Mouse (Mus musculus) embryonic facial prominence, embryonic 15.5 days (tissue): ENCODE measurements around the gene D930007J09Rik. TPM values are rescaled to one million over a fixed set of nuclear protein-coding genes. Genes with fewer than 3 reads are reported as not detected.

Source experiments
- ATAC-seq: fragments of 200-750 bp; cut with Nextera tagmentation; 2 replicates; pipeline ENCODE4 v1.8.0; 2017; ENCODE audit warnings: low read depth, moderate TSS enrichment; ENCODE audit not compliant: insufficient number of reproducible peaks, low FRiP score, low TSS enrichment
- H3K27ac ChIP-seq: fragments of 300-500 bp; sonication (generic); replicated peaks from 2 replicates; pipeline ENCODE4 v1.5.1; 2015; ENCODE audit warnings: mild to moderate bottlenecking, inconsistent platforms
- H3K27me3 ChIP-seq: fragments of 300-500 bp; sonication (generic); 2 replicates; pipeline ENCODE4 v1.6.1; 2015; ENCODE audit warnings: inconsistent platforms
- H3K36me3 ChIP-seq: fragments of 300-500 bp; sonication (generic); 2 replicates; pipeline ENCODE4 v1.6.1; 2015; ENCODE audit warnings: mild to moderate bottlenecking, inconsistent platforms
- H3K4me1 ChIP-seq: fragments of 300-500 bp; sonication (generic); 2 replicates; pipeline ENCODE4 v1.6.1; 2015; ENCODE audit warnings: inconsistent platforms
- H3K4me2 ChIP-seq: fragments of 300-500 bp; sonication (generic); replicated peaks from 2 replicates; pipeline ENCODE4 v1.6.1; 2015; ENCODE audit warnings: mild to moderate bottlenecking, inconsistent platforms
- H3K4me3 ChIP-seq: fragments of 300-500 bp; sonication (generic); replicated peaks from 2 replicates; pipeline ENCODE4 v1.5.1; 2015; ENCODE audit warnings: mild to moderate bottlenecking, inconsistent platforms
- H3K9ac ChIP-seq: fragments of 300-500 bp; sonication (generic); 2 replicates; pipeline ENCODE4 v1.6.1; 2015; ENCODE audit warnings: inconsistent platforms
- H3K9me3 ChIP-seq: fragments of 300-500 bp; sonication (generic); replicated peaks from 2 replicates; pipeline ENCODE4 v1.6.1; 2016; ENCODE audit warnings: inconsistent platforms
- WGBS: fragments of 180-500 bp; shearing (Covaris S2); methylation state at CpG from one replicate; pipeline ENCODE4 v1.1.7; 2015; 5-methylcytosine and 5-hydroxymethylcytosine counted together
- polyA plus RNA-seq: library from polyadenylated mRNA; unstranded; fragments of >200 nt; fragmentation: Nextera tagmentation; extraction: Ambion mirVana; gene quantifications from 2 replicates; pipeline ENCODE4 v1.2.1, GENCODE M21; 2015

D930007J09Rik gene
- polyA plus RNA-seq, 1 experiment from 2014 or later = not detected

DNA sequence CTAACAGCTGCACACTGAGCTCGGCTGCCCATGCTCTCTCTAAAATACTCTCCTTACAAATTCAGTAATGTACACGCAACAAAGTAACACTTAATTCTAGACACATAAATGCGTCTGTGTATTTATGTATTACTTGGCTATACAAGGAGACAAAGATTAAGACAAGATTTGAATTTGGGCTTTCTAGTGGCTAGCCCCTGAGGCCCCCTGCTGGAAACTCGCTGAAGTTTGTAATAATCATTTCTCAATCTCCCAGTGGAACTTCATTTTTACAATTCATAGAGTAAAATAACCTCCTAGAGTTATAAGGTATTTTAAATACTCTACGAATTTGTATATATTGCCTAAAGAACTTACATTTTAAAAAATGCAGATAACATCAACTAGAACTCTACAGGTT, 19.6 kb downstream of the D930007J09Rik start:
- 50% methylated on average over 5 of the region's 5 CpGs for WGBS
- ATAC-seq = no peak
- no peaks in the 10 kb centered on the region for H3K9me3 ChIP-seq
- H3K4me3 ChIP-seq = no peak overlapping the region
- no peaks in the 10 kb centered on the region for H3K4me1 ChIP-seq
- H3K9ac ChIP-seq = no peak overlapping the region
- no peaks in the 10 kb centered on the region for H3K36me3 ChIP-seq
- no peak overlapping the region for H3K4me2 ChIP-seq
- H3K27ac ChIP-seq = no peak overlapping the region
- H3K27me3 ChIP-seq = no peaks in the 10 kb centered on the region

DNA sequence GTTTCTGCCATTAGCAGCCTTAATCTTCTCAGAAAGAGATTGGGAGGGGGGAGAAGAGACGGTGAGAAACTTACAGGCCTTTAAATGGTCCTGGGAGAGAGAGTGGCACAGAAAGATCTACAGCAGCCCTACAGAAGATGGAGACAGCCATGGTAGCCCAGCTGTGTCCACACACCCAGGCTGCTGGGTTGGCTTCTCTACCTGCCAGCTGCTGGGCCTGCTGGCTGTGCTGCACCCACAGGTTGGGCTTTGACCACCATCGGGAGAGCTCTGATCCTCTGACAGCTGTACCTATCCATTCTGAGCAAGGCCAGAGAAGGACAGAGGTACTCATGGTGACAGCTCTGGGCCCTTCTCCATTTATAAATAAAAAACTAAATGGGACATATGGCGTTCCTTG, 23.8 kb downstream of the D930007J09Rik start:
- Histone ChIP-seq H3K9me3 (no peaks in the 10 kb centered on the region), H3K4me2 (no peak overlapping the region), H3K4me1 (peaks cover 6% of the 10 kb centered on the region; the same call in 1 of the 2 replicates), H3K27me3 (no peaks in the 10 kb centered on the region), H3K9ac (no peak overlapping the region), H3K27ac (no peak overlapping the region), H3K4me3 (no peak overlapping the region), H3K36me3 (no peaks in the 10 kb centered on the region)
- ATAC-seq = no peak
- 64% methylated on average over 3 of the region's 3 CpGs for WGBS

DNA sequence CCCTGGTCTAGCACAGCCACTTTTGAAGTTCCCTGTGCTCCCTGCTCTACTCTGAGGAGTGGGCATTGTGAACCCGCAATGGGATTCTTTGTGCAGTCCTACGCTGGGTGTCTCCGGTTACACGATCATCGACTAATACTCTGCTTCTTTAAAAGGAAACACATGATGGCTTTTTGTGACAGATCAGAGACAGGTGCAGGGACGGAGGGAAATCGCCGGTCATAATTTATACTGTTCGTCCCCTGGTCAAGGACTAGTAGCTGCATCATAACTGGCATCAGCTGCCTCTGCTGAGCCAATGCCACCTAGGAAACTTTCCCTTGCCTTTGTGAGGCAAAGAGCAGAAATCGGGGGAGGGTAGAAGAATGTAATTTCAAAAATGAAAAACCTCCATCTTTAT, 26.3 kb downstream of the D930007J09Rik start:
- peaks cover 6% of the 10 kb centered on the region; the same call in 1 of the 2 replicates for H3K4me1 ChIP-seq
- WGBS = 45% methylated on average over 10 of the region's 10 CpGs
- H3K9me3 ChIP-seq = no peaks in the 10 kb centered on the region
- 0 out of 2 replicates have a peak, but pooled peaks have one; percentile 43 for ATAC-seq
- no peak overlapping the region for H3K9ac ChIP-seq
- H3K4me3 ChIP-seq = no peak overlapping the region
- no peak overlapping the region for H3K27ac ChIP-seq
- no peaks in the 10 kb centered on the region for H3K36me3 ChIP-seq
- H3K4me2 ChIP-seq = no peak overlapping the region
- no peaks in the 10 kb centered on the region for H3K27me3 ChIP-seq

DNA sequence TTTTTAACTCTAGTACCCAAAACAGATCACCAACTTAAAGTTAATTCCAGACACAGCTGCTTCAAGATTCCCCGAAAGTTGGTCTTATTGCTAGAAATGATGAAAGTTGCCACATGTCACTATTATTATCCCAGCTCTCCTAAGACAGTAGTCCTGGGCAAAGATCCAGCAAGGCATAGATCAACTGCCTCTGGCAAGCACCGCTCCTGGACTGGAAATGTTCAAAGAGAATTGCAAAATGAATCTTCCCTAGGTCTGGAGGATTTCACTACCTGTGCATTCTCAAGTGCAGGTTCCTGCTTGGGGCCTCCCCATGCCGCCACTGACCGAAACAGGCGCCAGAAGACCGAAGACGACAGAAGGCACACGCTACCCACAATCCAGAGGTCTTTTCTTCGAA, 26.8 kb downstream of the D930007J09Rik start:
- Histone ChIP-seq H3K4me3 (0 out of 2 replicates have a peak overlapping the region, but pooled peaks have one; percentile 0), H3K36me3 (no peaks in the 10 kb centered on the region), H3K27me3 (no peaks in the 10 kb centered on the region), H3K4me2 (no peak overlapping the region), H3K9ac (no peak overlapping the region), H3K27ac (no peak overlapping the region; the same call in 1 of the 2 replicates), H3K9me3 (no peaks in the 10 kb centered on the region), H3K4me1 (peaks cover 6% of the 10 kb centered on the region; the same call in 1 of the 2 replicates)
- no peak for ATAC-seq
- WGBS = 76% methylated on average over 9 of the region's 9 CpGs

DNA sequence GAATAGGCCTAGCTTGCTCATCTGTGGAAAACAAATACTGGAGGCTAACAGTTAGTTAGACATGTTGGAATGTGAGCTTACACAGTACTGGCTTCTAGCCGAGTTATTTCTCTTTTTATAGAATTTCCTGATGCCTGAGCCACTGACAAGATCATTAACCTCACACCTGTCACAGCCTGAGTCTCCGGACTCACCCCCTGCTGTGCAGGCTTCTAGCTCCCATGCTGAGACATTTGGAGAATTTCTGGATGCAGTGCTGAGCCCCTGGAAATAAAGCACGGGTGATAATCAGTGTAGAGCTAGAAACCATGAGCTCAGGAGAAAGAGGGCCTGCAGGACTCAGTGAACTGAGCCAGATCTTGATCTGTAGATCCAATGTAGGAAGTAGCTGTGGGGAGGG, 32.7 kb downstream of the D930007J09Rik start:
- ATAC-seq = peak; percentile 39; the same call in 1 of the 2 replicates
- WGBS = 19% methylated on average over 3 of the region's 3 CpGs
- no peaks in the 10 kb centered on the region for H3K9me3 ChIP-seq
- no peaks in the 10 kb centered on the region for H3K36me3 ChIP-seq
- no peak overlapping the region for H3K27ac ChIP-seq
- H3K9ac ChIP-seq = no peak overlapping the region
- H3K27me3 ChIP-seq = no peaks in the 10 kb centered on the region
- H3K4me1 ChIP-seq = no peaks in the 10 kb centered on the region
- no peak overlapping the region for H3K4me2 ChIP-seq
- no peak overlapping the region for H3K4me3 ChIP-seq

DNA sequence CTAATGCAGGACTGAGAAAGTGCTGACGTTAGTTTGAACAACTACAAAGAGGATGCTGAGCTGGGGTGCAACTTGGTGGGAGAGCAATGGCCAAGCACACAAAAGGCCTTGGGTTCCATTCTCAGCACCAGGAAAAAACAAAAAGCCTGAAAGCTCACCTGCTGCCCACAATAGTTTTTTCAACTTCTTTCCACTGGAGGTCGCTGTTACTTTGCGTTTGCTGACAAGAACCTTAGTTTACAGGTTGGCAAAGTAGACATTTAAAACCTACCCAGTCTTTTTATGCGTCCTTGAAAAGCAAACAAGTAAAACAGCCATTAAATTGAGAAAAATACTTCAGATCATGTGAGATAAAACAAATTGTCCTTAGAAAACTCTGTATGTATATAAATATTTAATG, 34.5 kb downstream of the D930007J09Rik start:
- WGBS = 11% methylated on average over 4 of the region's 4 CpGs
- H3K27me3 ChIP-seq = no peaks in the 10 kb centered on the region
- no peak for ATAC-seq
- H3K4me1 ChIP-seq = no peaks in the 10 kb centered on the region
- no peak overlapping the region for H3K9ac ChIP-seq
- H3K27ac ChIP-seq = no peak overlapping the region
- no peaks in the 10 kb centered on the region for H3K36me3 ChIP-seq
- H3K4me2 ChIP-seq = no peak overlapping the region
- H3K4me3 ChIP-seq = no peak overlapping the region
- H3K9me3 ChIP-seq = no peaks in the 10 kb centered on the region

DNA sequence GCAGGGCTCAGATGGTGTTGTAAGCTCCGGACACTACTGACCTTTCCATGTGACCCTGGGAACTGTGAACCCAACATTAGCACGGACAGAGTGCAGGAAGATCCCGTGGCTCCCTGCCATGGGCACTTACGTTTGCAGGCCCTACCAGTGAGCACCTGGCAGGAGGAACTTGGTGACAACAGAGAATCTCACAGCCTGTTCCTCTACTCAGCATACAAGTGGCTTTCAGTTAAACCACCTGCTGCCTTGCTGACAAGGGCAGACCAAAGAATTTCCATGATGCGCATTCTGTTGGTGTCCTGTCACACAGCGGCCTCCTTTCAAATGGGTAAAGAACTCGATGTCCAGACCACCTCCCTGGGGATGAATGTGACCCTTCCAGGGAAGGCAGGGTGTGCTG, 38.2 kb downstream of the D930007J09Rik start:
- WGBS = 37% methylated on average over 7 of the region's 7 CpGs
- Histone ChIP-seq H3K4me2 (no peak overlapping the region), H3K27me3 (no peaks in the 10 kb centered on the region), H3K27ac (no peak overlapping the region), H3K9ac (no peak overlapping the region), H3K4me3 (no peak overlapping the region), H3K9me3 (no peaks in the 10 kb centered on the region), H3K36me3 (no peaks in the 10 kb centered on the region), H3K4me1 (no peaks in the 10 kb centered on the region)
- ATAC-seq = peak; percentile 43

DNA sequence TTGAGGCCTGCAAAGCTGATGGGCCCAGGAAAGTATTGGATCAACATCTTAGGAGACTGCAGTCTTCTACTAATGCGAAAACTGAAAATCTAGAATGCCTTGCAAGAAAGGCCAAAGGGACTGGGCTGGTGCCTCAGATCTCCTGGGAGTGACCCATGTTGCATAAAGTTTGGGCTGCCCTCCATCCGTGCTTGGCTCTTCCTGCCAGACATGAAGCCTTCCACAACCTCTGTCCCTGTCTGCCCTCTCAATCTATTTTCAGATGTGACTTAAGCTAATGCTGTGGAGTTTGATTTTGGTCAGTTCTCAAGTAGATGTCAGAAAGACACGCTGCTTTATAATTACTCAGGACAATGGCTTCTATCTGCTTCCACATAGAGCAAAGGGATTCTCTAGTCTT, 39.5 kb downstream of the D930007J09Rik start:
- Histone ChIP-seq H3K36me3 (no peaks in the 10 kb centered on the region), H3K4me2 (no peak overlapping the region), H3K27me3 (no peaks in the 10 kb centered on the region), H3K27ac (no peak overlapping the region), H3K9me3 (no peaks in the 10 kb centered on the region), H3K4me1 (no peaks in the 10 kb centered on the region), H3K9ac (no peak overlapping the region), H3K4me3 (no peak overlapping the region)
- WGBS = 75% methylated on average over 3 of the region's 3 CpGs
- ATAC-seq = no peak

DNA sequence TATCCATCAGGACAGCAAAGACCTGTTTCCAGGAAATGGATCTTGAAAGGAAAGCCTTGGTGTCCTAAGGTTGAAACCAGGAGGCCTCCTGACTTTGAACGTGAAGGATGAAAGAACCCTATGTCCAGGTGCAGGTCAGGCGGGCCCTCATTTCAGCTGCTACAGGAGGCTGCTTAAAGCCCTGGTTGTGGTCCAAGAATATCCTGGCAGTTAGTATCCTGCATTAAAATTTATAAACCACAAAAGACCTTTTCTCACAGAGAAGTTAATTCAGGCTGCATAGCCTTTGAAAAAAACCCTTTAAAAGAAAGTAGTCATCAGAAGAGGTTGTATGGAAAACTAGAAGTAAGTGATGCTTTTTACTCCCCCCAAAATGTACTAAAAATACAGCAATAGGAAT, 41.9 kb downstream of the D930007J09Rik start:
- no peaks in the 10 kb centered on the region for H3K27me3 ChIP-seq
- H3K9me3 ChIP-seq = no peaks in the 10 kb centered on the region
- H3K4me3 ChIP-seq = no peak overlapping the region
- ATAC-seq = no peak
- no peak overlapping the region for H3K27ac ChIP-seq
- no peak overlapping the region for H3K9ac ChIP-seq
- no peaks in the 10 kb centered on the region for H3K4me1 ChIP-seq
- no peak overlapping the region for H3K4me2 ChIP-seq
- 73% methylated on average over 2 of the region's 2 CpGs for WGBS
- no peaks in the 10 kb centered on the region for H3K36me3 ChIP-seq

DNA sequence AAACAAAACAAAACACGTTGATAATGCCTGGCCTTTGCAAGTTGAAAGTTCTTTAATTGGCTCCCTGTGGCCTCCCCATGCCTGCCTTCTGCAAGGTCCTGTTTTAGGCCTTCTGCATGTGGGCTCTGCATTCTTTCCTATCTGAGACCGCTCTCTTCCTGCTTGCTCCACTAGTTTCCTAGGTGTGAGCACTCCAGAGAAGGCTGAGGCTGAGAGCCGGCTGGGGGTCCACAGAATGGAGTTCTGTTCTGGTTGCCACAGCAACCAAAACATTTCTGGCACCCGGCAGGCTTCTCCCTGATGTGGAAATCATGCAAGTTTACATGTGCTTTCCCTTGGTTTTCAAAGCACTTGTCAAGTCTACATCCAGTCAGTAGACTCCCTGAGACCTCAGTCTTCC, 43.6 kb downstream of the D930007J09Rik start:
- H3K27me3 ChIP-seq = no peaks in the 10 kb centered on the region
- H3K4me3 ChIP-seq = no peak overlapping the region
- H3K4me1 ChIP-seq = no peaks in the 10 kb centered on the region
- no peak overlapping the region for H3K27ac ChIP-seq
- WGBS = 29% methylated on average over 4 of the region's 4 CpGs
- ATAC-seq = no peak
- H3K4me2 ChIP-seq = no peak overlapping the region
- H3K9me3 ChIP-seq = no peaks in the 10 kb centered on the region
- H3K9ac ChIP-seq = no peak overlapping the region
- H3K36me3 ChIP-seq = no peaks in the 10 kb centered on the region
